Mouse (Mus musculus): Measurements from ENCODE around the gene Dennd6a. TPM values are rescaled to one million over a fixed set of nuclear protein-coding genes. Genes with fewer than 3 reads are reported as not detected.

Gene Dennd6a
- polyA plus RNA-seq, 1 experiment from 2014 or later: 20.9 TPM

GRCm38 (mm10) chr14:26542136-26542535, 31.5 kb upstream of the Dennd6a start:
- Histone ChIP-seq H3K4me2 (no peak overlapping the region), H3K36me3 (no peaks in the 10 kb centered on the region), H3K27ac (no peak overlapping the region), H3K9me3 (no peaks in the 10 kb centered on the region), H3K27me3 (no peaks in the 10 kb centered on the region), H3K4me1 (replicated peaks) (no peaks in the 10 kb centered on the region), H3K4me3 (no peak overlapping the region), H3K9ac (no peak overlapping the region)
- WGBS: 95% methylated on average over 1 of the region's 1 CpGs
- ATAC-seq (ENCODE audit: low FRiP score): no peak

GRCm38 (mm10) chr14:26547516-26548488, 25.9 kb upstream of the Dennd6a start:
- H3K27me3 ChIP-seq: no peaks in the 10 kb centered on the region
- ATAC-seq (ENCODE audit: low FRiP score): no peak

GRCm38 (mm10) chr14:26550712-26551111, 22.9 kb upstream of the Dennd6a start:
- Histone ChIP-seq H3K36me3 (no peaks in the 10 kb centered on the region), H3K9me3 (no peaks in the 10 kb centered on the region), H3K9ac (no peak overlapping the region), H3K4me2 (no peak overlapping the region), H3K27me3 (no peaks in the 10 kb centered on the region), H3K27ac (no peak overlapping the region), H3K4me1 (replicated peaks) (no peaks in the 10 kb centered on the region), H3K4me3 (no peak overlapping the region)
- WGBS: 97% methylated on average over 8 of the region's 8 CpGs
- ATAC-seq (ENCODE audit: low FRiP score): no peak

More at GRCm38 (mm10) chr14:26547516-26548488, 25.9 kb upstream of the Dennd6a start:
- no peaks in the 10 kb centered on the region for H3K36me3 ChIP-seq
- no peak overlapping the region for H3K27ac ChIP-seq
- 86% methylated on average over 10 of the region's 10 CpGs for WGBS
- H3K9me3 ChIP-seq: no peaks in the 10 kb centered on the region
- H3K4me3 ChIP-seq: no peak overlapping the region
- H3K4me2 ChIP-seq: no peak overlapping the region
- H3K9ac ChIP-seq: no peak overlapping the region
- no peaks in the 10 kb centered on the region for H3K4me1 ChIP-seq (replicated peaks)

- no peaks in the 10 kb centered on the region for H3K4me1 ChIP-seq (replicated peaks)
- H3K36me3 ChIP-seq: no peaks in the 10 kb centered on the region
- no peak for ATAC-seq (ENCODE audit: low FRiP score)
- H3K27me3 ChIP-seq: no peaks in the 10 kb centered on the region
- H3K4me3 ChIP-seq: no peak overlapping the region
- no peak overlapping the region for H3K9ac ChIP-seq
- H3K9me3 ChIP-seq: no peaks in the 10 kb centered on the region
- H3K4me2 ChIP-seq: no peak overlapping the region
- 77% methylated on average over 2 of the region's 2 CpGs for WGBS
- H3K27ac ChIP-seq: no peak overlapping the region
These were observed 21.2 kb upstream of the Dennd6a start for GRCm38 (mm10) chr14:26552441-26552840.

GRCm38 (mm10) chr14:26552853-26553252, 20.8 kb upstream of the Dennd6a start:
- ATAC-seq (ENCODE audit: low FRiP score): no peak
- Histone ChIP-seq H3K9me3 (no peaks in the 10 kb centered on the region), H3K4me1 (replicated peaks) (no peaks in the 10 kb centered on the region), H3K4me3 (no peak overlapping the region), H3K27ac (no peak overlapping the region), H3K27me3 (no peaks in the 10 kb centered on the region), H3K4me2 (no peak overlapping the region), H3K9ac (no peak overlapping the region), H3K36me3 (no peaks in the 10 kb centered on the region)
- WGBS: 86% methylated on average over 3 of the region's 3 CpGs

GRCm38 (mm10) chr14:26557581-26557980, 16.1 kb upstream of the Dennd6a start:
- H3K36me3 ChIP-seq: no peaks in the 10 kb centered on the region
- 50% methylated on average over 1 of the region's 1 CpGs for WGBS
- H3K27me3 ChIP-seq: no peaks in the 10 kb centered on the region
- no peak overlapping the region for H3K4me2 ChIP-seq
- H3K9me3 ChIP-seq: peaks cover 6% of the 10 kb centered on the region; the same call in 1 of the 2 replicates
- H3K4me1 ChIP-seq (replicated peaks): no peaks in the 10 kb centered on the region
- ATAC-seq (ENCODE audit: low FRiP score): no peak
- no peak overlapping the region for H3K4me3 ChIP-seq
- no peak overlapping the region for H3K27ac ChIP-seq
- H3K9ac ChIP-seq: no peak overlapping the region

- no peak overlapping the region for H3K4me3 ChIP-seq
- peaks cover 6% of the 10 kb centered on the region; the same call in 1 of the 2 replicates for H3K9me3 ChIP-seq
- H3K36me3 ChIP-seq: no peaks in the 10 kb centered on the region
- no peak for ATAC-seq (ENCODE audit: low FRiP score)
- H3K9ac ChIP-seq: no peak overlapping the region
- no peak overlapping the region for H3K4me2 ChIP-seq
- no peaks in the 10 kb centered on the region for H3K27me3 ChIP-seq
- 93% methylated on average over 7 of the region's 7 CpGs for WGBS
- H3K27ac ChIP-seq: no peak overlapping the region
- H3K4me1 ChIP-seq (replicated peaks): no peaks in the 10 kb centered on the region
These were observed 15.1 kb upstream of the Dennd6a start for GRCm38 (mm10) chr14:26558536-26558935.

- no peak for ATAC-seq (ENCODE audit: low FRiP score)
- no peak overlapping the region for H3K27ac ChIP-seq
- 95% methylated on average over 2 of the region's 2 CpGs for WGBS
- H3K4me1 ChIP-seq (replicated peaks): no peaks in the 10 kb centered on the region
- H3K27me3 ChIP-seq: no peaks in the 10 kb centered on the region
- H3K9ac ChIP-seq: no peak overlapping the region
- H3K9me3 ChIP-seq: peaks cover 6% of the 10 kb centered on the region; the same call in 1 of the 2 replicates
- H3K36me3 ChIP-seq: no peaks in the 10 kb centered on the region
- H3K4me2 ChIP-seq: no peak overlapping the region
- H3K4me3 ChIP-seq: no peak overlapping the region
These were observed 11.4 kb upstream of the Dennd6a start for GRCm38 (mm10) chr14:26562247-26562646.

GRCm38 (mm10) chr14:26569880-26570279, 3.8 kb upstream of the Dennd6a start:
- Histone ChIP-seq H3K9ac (no peak overlapping the region), H3K4me2 (no peak overlapping the region), H3K4me1 (replicated peaks) (no peaks in the 10 kb centered on the region), H3K36me3 (no peaks in the 10 kb centered on the region), H3K4me3 (no peak overlapping the region), H3K27me3 (no peaks in the 10 kb centered on the region), H3K27ac (no peak overlapping the region), H3K9me3 (no peaks in the 10 kb centered on the region)
- 91% methylated on average over 4 of the region's 4 CpGs for WGBS
- no peak for ATAC-seq (ENCODE audit: low FRiP score)

- Histone ChIP-seq H3K36me3 (no peaks in the 10 kb centered on the region), H3K4me3 (no peak overlapping the region), H3K4me2 (no peak overlapping the region), H3K27ac (no peak overlapping the region), H3K4me1 (replicated peaks) (no peaks in the 10 kb centered on the region), H3K9ac (no peak overlapping the region), H3K9me3 (no peaks in the 10 kb centered on the region), H3K27me3 (no peaks in the 10 kb centered on the region)
- 60% methylated on average over 4 of the region's 4 CpGs for WGBS
- no peak for ATAC-seq (ENCODE audit: low FRiP score)
These were observed 1.5 kb upstream of the Dennd6a start for GRCm38 (mm10) chr14:26571951-26572675.

GRCm38 (mm10) chr14:26576255-26576780, 2.7 kb downstream of the Dennd6a start:
- Histone ChIP-seq H3K27me3 (no peaks in the 10 kb centered on the region), H3K27ac (no peak overlapping the region), H3K4me2 (no peak overlapping the region), H3K9ac (no peak overlapping the region), H3K9me3 (no peaks in the 10 kb centered on the region), H3K4me1 (replicated peaks) (peaks cover 7% of the 10 kb centered on the region), H3K36me3 (no peaks in the 10 kb centered on the region), H3K4me3 (no peak overlapping the region)
- no peak for ATAC-seq (ENCODE audit: low FRiP score)
- WGBS: 63% methylated on average over 3 of the region's 3 CpGs

GRCm38 (mm10) chr14:26578791-26579191, 5.1 kb downstream of the Dennd6a start:
- Histone ChIP-seq H3K4me3 (peak overlapping the region; percentile 97), H3K9ac (no peak overlapping the region; the same call in 1 of the 2 replicates), H3K36me3 (peaks cover 5% of the 10 kb centered on the region), H3K9me3 (no peaks in the 10 kb centered on the region), H3K27ac (no peak overlapping the region), H3K4me2 (peak overlapping the region; percentile 81), H3K27me3 (no peaks in the 10 kb centered on the region), H3K4me1 (replicated peaks) (peaks cover 15% of the 10 kb centered on the region)
- ATAC-seq (ENCODE audit: low FRiP score): peak; percentile 32
- 78% methylated on average over 6 of the region's 6 CpGs for WGBS
